Mouse (Mus musculus) bone marrow macrophage, adult 2 months (primary cell): Measurements from ENCODE around the gene Igf2bp3.
A peak's percentile ranks its signal among the peaks of the same experiment; 100 is the strongest.

Experiments
- CTCF ChIP-seq: IDR thresholded peaks from 2 replicates; pipeline ENCODE4 v1.5.1; 2012; ENCODE audit warnings: low read depth, mild to moderate bottlenecking, low read length, moderate library complexity
- POLR2A ChIP-seq: IDR thresholded peaks from 2 replicates; pipeline ENCODE4 v1.6.1; 2012; ENCODE audit warnings: mild to moderate bottlenecking, low read depth, low read length, borderline replicate concordance

DNA sequence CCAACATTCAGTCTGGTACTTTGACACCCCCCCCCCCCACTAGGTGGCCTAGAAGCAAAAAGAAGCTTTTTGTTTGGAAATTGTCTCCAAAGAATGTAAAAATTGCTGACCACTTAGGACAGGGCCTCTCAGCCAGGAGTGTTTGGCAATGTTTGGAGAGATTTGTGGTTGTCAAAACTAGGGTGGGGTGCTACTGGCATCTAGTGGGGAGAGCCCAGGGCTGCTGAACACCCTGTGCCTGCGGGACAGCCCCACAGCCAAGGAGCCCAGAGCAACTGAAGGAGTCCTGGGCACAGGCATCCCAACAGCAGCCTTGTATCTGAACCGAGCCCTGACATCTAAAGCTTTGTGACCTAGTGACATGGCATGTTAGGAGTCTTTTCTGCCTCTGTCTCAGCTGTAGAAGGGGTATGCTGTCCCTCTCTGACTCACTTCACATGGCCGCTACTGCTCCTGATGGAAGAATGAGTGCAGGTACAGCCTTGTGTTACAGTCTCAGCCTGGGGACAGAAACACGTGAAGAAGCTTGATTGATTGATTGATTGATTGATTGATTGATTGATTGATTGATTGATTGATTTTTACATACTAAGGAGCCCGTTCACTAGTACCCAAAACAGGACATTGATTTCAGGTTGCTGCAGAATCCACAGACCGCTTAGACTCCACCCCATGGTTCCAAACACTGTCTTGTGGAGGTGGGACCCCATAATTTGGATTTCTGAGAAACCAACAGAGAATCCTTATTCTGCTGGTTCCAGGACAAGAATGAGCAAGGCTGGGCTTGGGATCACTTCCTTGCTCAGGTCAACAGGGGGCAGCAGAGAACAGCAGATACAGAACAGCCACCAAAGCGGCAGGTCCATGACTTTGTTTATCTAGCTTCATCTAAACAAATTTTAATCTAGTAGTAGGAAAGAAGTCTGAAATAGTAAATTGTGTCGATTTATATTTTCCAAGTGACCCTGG, 157.4 kb downstream of the Igf2bp3 start:
- TF ChIP-seq POLR2A (no peak), CTCF (peak; percentile 42; the same call in 1 of the 2 replicates)
